Mouse (Mus musculus): ENCODE data around the gene Rad51b. TPM values are rescaled to one million over a fixed set of nuclear protein-coding genes. Genes with fewer than 3 reads are reported as not detected.

The Rad51b gene
- total and polyA plus RNA-seq, 3 experiments = 6.5 to 8.6 (median 8.5) TPM

DNA sequence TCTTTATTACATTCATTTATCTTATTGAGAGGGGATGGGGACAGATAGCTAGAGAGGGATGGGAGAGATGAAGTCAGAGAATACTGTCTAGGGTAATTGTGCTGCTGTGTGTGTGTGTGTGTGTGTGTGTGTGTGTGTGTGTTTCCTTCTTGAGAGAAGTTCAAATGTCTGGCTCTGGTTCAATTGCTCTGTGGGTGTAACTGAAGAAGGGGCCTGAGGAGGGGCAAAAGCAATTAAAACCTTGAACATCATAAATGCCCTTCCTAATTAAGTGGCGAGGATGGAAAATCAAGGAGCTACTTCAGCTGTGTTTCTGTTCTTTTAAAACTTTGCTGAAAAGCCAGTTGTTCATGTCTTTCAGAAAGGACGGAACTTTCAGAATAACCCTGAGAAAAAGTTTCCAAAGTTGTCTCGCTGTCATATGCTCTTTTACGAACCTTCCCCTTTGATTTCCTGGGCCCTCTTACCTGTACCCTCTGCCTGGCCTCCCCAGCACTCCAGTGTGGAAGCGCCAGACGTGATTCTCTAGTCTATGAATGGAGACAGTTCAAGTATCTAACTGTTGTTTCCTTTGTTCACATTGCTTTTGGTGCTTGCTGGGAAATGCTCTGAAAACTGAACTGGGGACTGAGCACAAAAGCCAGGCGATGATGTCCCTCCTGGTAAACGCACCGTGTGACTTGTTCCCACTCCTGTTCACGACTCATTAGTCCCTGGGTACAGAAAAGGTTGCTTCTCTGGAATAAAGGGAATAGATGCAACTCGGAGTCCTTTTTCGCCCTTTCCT lies 158.2 kb downstream of the Rad51b start:
- in situ Hi-C loops (cut with MboI; ENCODE audit: low pct_ligation_motif_present, low pct_unique_long_range_greater_than_20kb, low sequenced_read_pairs) (no loop called here), dilution Hi-C loops (cut with MboI; ENCODE audit: extremely low pct_ligation_motif_present, extremely low pct_unique_long_range_greater_than_20kb, low sequenced_read_pairs) (no loop called here)
- Histone ChIP-seq H3K36me3 (replicated peaks in 1 of 2; ENCODE audit: control insufficient read depth in 1 of 2, insufficient read depth in 1 of 2, low read length in 1 of 2) (peaks cover 0 to 3% of the 10 kb centered on the region in 2 experiments), H3K4me2 (ENCODE audit: insufficient read depth, low read depth, poor library complexity, severe bottlenecking) (no peak overlapping the region), H3K4me1 (ENCODE audit: control insufficient read depth in 1 of 2, insufficient read depth in 2 of 2) (no peaks in the 10 kb centered on the region; a peak in 1 of 4 replicates), H3K27me3 (replicated peaks) (no peaks in the 10 kb centered on the region), H3K9ac (ENCODE audit: insufficient read depth, low read depth) (no peak overlapping the region), H3K4me3 (replicated peaks in 1 of 3; ENCODE audit: low read depth in 2 of 3, low read length in 2 of 3, poor library complexity in 1 of 3) (no peak overlapping the region), H3K27ac (ENCODE audit: insufficient read depth, low read depth) (no peak overlapping the region), H3K9me3 (replicated peaks; ENCODE audit: low read length) (no peaks in the 10 kb centered on the region), H3K79me2 (replicated peaks; ENCODE audit: control insufficient read depth, extremely low read depth, insufficient read depth, poor library complexity, severe bottlenecking) (no peaks in the 10 kb centered on the region)
- TF ChIP-seq ZKSCAN1 (IDR thresholded peaks at IDR 0.05; ENCODE audit: borderline replicate concordance, low read depth, low read length) (no peak), GABPA (IDR thresholded peaks at IDR 0.05; ENCODE audit: insufficient replicate concordance, low read depth, low read length) (no peak), BHLHE40 (IDR thresholded peaks at IDR 0.05; ENCODE audit: low read depth, low read length) (no peak), MAFK (IDR thresholded peaks at IDR 0.05; ENCODE audit: insufficient replicate concordance, low read length) (no peak), POLR2AphosphoS2 (IDR thresholded peaks at IDR 0.05; ENCODE audit: low read depth, low read length) (no peak), ZNF384 (IDR thresholded peaks at IDR 0.05; ENCODE audit: low read depth, low read length) (no peak), SIN3A (IDR thresholded peaks at IDR 0.05; ENCODE audit: low read length) (no peak)
- no peak for DNase-seq (ENCODE audit: extremely low read depth)

DNA sequence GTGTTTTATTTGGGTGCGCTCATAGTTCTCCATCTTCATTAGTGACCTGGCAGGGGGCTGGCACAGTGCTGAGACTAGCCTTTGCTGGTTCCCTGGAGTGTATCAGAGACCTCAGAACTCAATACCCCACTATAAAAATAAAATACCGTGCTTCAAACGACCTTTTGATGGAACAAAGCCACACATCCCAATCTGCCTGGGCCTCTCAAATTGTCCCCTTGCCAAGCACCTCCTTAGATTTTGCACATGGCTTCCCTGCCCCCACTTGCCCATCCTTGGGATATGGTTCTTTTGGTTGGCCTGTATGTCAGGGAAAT lies 158.7 kb downstream of the Rad51b start:
- dilution Hi-C loops (cut with MboI; ENCODE audit: extremely low pct_ligation_motif_present, extremely low pct_unique_long_range_greater_than_20kb, low sequenced_read_pairs) = no loop called here
- no peak for DNase-seq (ENCODE audit: extremely low read depth)
- in situ Hi-C loops (cut with MboI; ENCODE audit: low pct_ligation_motif_present, low pct_unique_long_range_greater_than_20kb, low sequenced_read_pairs) = no loop called here

DNA sequence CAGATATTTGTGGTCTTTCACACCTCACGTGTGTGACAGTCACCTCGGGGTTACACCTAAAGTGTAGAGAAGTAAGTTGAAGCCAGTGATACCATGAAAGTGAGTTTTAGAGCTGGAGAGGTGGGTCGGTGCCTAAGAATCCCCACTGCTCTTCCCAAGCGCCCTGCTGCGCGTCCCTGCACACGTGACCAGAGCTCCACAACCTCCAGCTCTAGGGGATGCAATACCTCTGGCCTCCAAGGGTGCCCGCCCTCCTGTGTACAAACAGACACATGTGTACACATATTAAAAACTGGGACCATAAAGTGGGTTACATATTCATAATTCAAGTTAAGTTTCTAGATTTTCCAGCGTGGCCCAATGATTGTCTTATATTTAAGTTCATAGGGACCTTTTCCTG lies 159.2 kb downstream of the Rad51b start:
- H3K27me3 ChIP-seq (replicated peaks) = no peaks in the 10 kb centered on the region
- H3K4me3 ChIP-seq (replicated peaks in 1 of 3; ENCODE audit: low read depth in 2 of 3, low read length in 2 of 3, poor library complexity in 1 of 3) = no peak overlapping the region
- no peak overlapping the region for H3K9ac ChIP-seq (ENCODE audit: insufficient read depth, low read depth)
- H3K79me2 ChIP-seq (replicated peaks; ENCODE audit: control insufficient read depth, extremely low read depth, insufficient read depth, poor library complexity, severe bottlenecking) = no peaks in the 10 kb centered on the region
- dilution Hi-C loops (cut with MboI; ENCODE audit: extremely low pct_ligation_motif_present, extremely low pct_unique_long_range_greater_than_20kb, low sequenced_read_pairs) = no loop called here
- no peaks in the 10 kb centered on the region for H3K9me3 ChIP-seq (replicated peaks; ENCODE audit: low read length)
- no peak overlapping the region for H3K27ac ChIP-seq (ENCODE audit: insufficient read depth, low read depth)
- no peaks in the 10 kb centered on the region; a peak in 1 of 4 replicates for H3K4me1 ChIP-seq (ENCODE audit: control insufficient read depth in 1 of 2, insufficient read depth in 2 of 2)
- no peak for DNase-seq (ENCODE audit: extremely low read depth)
- no peak overlapping the region for H3K4me2 ChIP-seq (ENCODE audit: insufficient read depth, low read depth, poor library complexity, severe bottlenecking)
- TF ChIP-seq CHD1 (IDR thresholded peaks at IDR 0.05; ENCODE audit: low read depth, low read length) = no peak
- no peak for TF ChIP-seq JUN (IDR thresholded peaks at IDR 0.05; ENCODE audit: insufficient read depth, low read depth, low read length)
- TF ChIP-seq MAX (IDR thresholded peaks at IDR 0.05; ENCODE audit: low read length) = no peak
- no peak for TF ChIP-seq SMC3 (IDR thresholded peaks at IDR 0.05; ENCODE audit: low read depth, low read length)
- no peak for TF ChIP-seq MAFK (IDR thresholded peaks at IDR 0.05; ENCODE audit: insufficient replicate concordance, low read length)
- no peak for TF ChIP-seq PAX5 (IDR thresholded peaks at IDR 0.05; ENCODE audit: low read length)
- no peak for TF ChIP-seq NRF1 (IDR thresholded peaks at IDR 0.05; ENCODE audit: low read depth, low read length)
- no peak for TF ChIP-seq USF1 (IDR thresholded peaks at IDR 0.05; ENCODE audit: low read depth, low read length)
- no peak for TF ChIP-seq ZC3H11A (IDR thresholded peaks at IDR 0.05; ENCODE audit: low read depth, low read length)
- TF ChIP-seq ZMIZ1 (IDR thresholded peaks at IDR 0.05; ENCODE audit: low read depth, low read length) = no peak
- no peak for TF ChIP-seq MXI1 (IDR thresholded peaks at IDR 0.05; ENCODE audit: low read depth, low read length)
- in situ Hi-C loops (cut with MboI; ENCODE audit: low pct_ligation_motif_present, low pct_unique_long_range_greater_than_20kb, low sequenced_read_pairs) = no loop called here
- H3K36me3 ChIP-seq (replicated peaks in 1 of 2; ENCODE audit: control insufficient read depth in 1 of 2, insufficient read depth in 1 of 2, low read length in 1 of 2) = peaks cover 0 to 3% of the 10 kb centered on the region in 2 experiments

More for the DNA sequence above, 158.7 kb downstream of the Rad51b start:
- H3K27me3 ChIP-seq (replicated peaks) = no peaks in the 10 kb centered on the region
- H3K36me3 ChIP-seq (replicated peaks in 1 of 2; ENCODE audit: control insufficient read depth in 1 of 2, insufficient read depth in 1 of 2, low read length in 1 of 2) = peaks cover 0 to 3% of the 10 kb centered on the region in 2 experiments
- no peak overlapping the region for H3K9ac ChIP-seq (ENCODE audit: insufficient read depth, low read depth)
- H3K27ac ChIP-seq (ENCODE audit: insufficient read depth, low read depth) = no peak overlapping the region
- H3K4me2 ChIP-seq (ENCODE audit: insufficient read depth, low read depth, poor library complexity, severe bottlenecking) = no peak overlapping the region
- no peak overlapping the region for H3K4me3 ChIP-seq (replicated peaks in 1 of 3; ENCODE audit: low read depth in 2 of 3, low read length in 2 of 3, poor library complexity in 1 of 3)
- H3K9me3 ChIP-seq (replicated peaks; ENCODE audit: low read length) = no peaks in the 10 kb centered on the region
- no peaks in the 10 kb centered on the region for H3K79me2 ChIP-seq (replicated peaks; ENCODE audit: control insufficient read depth, extremely low read depth, insufficient read depth, poor library complexity, severe bottlenecking)
- no peaks in the 10 kb centered on the region; a peak in 1 of 4 replicates for H3K4me1 ChIP-seq (ENCODE audit: control insufficient read depth in 1 of 2, insufficient read depth in 2 of 2)
- TF ChIP-seq NRF1 (IDR thresholded peaks at IDR 0.05; ENCODE audit: low read depth, low read length) = no peak
- no peak for TF ChIP-seq POLR2A (IDR thresholded peaks at IDR 0.05; ENCODE audit: low read depth, low read length)
- TF ChIP-seq USF2 (conservative IDR thresholded peaks at IDR 0.05; ENCODE audit: low read depth, low read length) = no peak
